Mouse (Mus musculus): ENCODE data around the gene Actrt3. TPM values are rescaled to one million over a fixed set of nuclear protein-coding genes. Genes with fewer than 3 reads are reported as not detected.

Actrt3 gene
- 0.14 and 0.54 TPM in 2 replicates for total RNA-seq (2014; rRNA removed)
- polyA plus RNA-seq (2015; fragmentation: Nextera tagmentation; extraction: Ambion mirVana): 0.54 and 0.58 TPM in 2 replicates

DNA sequence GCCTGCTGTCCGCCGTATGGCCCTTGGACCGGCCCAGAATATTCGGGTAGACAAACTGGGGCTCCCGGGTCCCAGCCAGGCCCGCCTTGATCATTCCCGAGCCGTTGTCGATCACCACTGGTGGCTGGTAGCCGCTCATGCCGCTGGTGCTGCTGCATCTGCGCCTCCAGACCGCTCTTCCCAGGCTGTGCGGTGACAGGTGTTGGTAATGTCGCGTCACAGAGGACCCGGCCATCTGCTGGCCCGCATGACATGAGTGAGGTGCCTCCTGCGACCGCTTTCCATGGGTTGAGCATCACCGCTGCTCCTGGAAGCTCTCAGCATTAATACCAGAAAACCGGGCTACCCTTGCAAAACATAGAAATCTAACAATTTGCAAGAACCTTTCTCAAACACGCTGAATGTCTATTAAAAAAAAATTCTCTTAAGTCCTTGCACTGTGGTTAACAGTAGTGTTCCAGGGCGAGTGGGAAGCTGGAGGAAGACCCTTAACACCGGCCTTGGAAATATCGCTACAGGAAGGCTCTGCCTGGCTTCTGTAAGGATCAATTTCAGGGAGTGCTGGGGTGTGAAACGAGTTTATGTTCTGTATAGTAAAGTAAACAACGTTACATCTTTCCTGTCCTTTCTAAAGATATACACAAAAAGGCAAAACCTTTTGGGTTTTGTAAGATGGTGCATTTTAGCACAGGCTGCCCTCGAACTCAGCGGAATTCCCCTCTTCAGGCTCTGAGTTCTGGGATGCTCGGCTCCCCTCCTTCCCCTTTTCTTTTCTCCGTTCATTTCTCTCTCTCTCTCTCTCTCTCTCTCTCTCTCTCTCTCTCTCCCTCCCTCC lies at the start of gene Actrt3:
Actrt3 (minus strand) TSS at position 229 of the 835 bp plus-strand sequence.
- H3K9me3 ChIP-seq (ENCODE audit: low read length): no peaks in the 10 kb centered on the region
- under 1% methylated on average over 32 of the region's 32 CpGs for WGBS
- peak; percentile 48 for DNase-seq
- no peaks in the 10 kb centered on the region; the same call in 1 of the 2 replicates for H3K36me3 ChIP-seq (ENCODE audit: insufficient read depth)
- no peak for ATAC-seq
- no peak for TF ChIP-seq CTCF (IDR thresholded peaks at IDR 0.05; ENCODE audit: low read depth)
- peak within 1 kb of the TSS; percentile 80 for H3K4me2 ChIP-seq (ENCODE audit: low read depth)
- H3K27me3 ChIP-seq (ENCODE audit: insufficient read depth, low read length): no peaks in the 10 kb centered on the region
- H3K9ac ChIP-seq: peak within 1 kb of the TSS; percentile 56
- H3K4me3 ChIP-seq (ENCODE audit: low read depth, low read length): peak within 1 kb of the TSS; percentile 66
- H3K27ac ChIP-seq (ENCODE audit: low read depth, low read length): peak within 1 kb of the TSS; percentile 73
- peaks cover 6% of the 10 kb centered on the region for H3K4me1 ChIP-seq (ENCODE audit: insufficient read depth)

DNA sequence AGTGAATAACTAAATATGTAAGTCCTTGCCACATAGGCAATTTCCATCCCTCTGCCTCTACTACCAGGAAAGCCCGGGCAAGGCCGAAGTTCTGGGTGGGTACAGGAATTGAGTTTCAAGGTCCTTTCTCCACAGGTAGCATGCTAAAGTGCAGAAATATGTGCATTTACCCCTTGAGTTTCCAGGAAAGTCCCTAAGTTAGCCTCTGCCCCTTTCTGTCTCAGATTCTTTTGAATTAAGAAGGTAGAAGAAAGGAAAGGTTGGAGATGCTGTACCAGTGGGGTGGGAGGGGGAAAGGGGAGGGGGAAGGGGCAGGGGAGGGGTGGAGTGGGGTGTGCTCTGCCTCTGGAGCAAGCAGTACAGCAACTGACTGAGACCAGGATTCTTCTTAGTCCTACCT lies 48.7 kb upstream of the Actrt3 start:
- no peak for TF ChIP-seq CTCF (IDR thresholded peaks at IDR 0.05; ENCODE audit: low read depth)
- peaks cover 9% of the 10 kb centered on the region; the same call in 1 of the 2 replicates for H3K4me1 ChIP-seq (ENCODE audit: insufficient read depth)
- H3K4me3 ChIP-seq (ENCODE audit: low read depth, low read length): no peak overlapping the region
- no peaks in the 10 kb centered on the region for H3K9me3 ChIP-seq (ENCODE audit: low read length)
- no peaks in the 10 kb centered on the region for H3K36me3 ChIP-seq (ENCODE audit: insufficient read depth)
- H3K27me3 ChIP-seq (ENCODE audit: insufficient read depth, low read length): peaks cover 24% of the 10 kb centered on the region
- WGBS: 93% methylated on average over 2 of the region's 2 CpGs
- H3K9ac ChIP-seq: no peak overlapping the region
- ATAC-seq: no peak
- no peak overlapping the region for H3K4me2 ChIP-seq (ENCODE audit: low read depth)
- no peak for DNase-seq
- H3K27ac ChIP-seq (ENCODE audit: low read depth, low read length): no peak overlapping the region

DNA sequence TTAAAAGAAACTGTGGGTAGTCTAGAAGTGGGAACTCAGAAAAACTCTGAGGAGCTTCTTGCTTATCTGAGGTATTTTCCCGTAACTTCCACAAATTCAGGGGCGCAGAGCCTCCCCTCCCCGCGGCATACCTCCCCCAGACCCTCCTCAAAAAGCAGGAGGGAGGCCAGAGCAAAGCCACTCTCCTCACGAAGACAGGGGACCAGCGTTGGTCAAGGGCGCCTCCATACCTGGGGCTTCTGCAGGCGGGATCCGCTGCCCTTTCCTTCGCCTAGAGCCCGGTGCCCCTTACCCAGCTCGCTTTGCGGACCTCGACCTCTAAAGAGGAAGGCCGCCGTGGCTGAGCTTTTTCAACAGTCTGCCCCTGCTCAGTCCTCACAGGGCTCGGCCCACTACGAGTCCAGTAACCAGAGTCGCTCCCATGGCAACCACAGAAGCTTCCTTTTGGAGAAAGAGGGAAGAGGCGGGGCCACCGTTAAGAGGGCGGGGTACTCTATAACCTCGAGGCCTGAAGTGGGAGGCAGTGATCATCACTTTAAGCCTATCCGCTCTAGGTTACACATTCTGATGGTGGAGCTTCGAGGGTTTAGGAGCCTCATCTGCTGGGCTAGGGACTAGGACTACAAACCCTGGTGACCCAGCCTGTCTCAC lies 47.8 kb upstream of the Actrt3 start, which contains the start of gene Lrrc34:
Lrrc34 (minus strand) TSS at position 430 of the 651 bp plus-strand sequence.
- Histone ChIP-seq H3K27me3 (ENCODE audit: insufficient read depth, low read length) (peaks cover 24% of the 10 kb centered on the region), H3K4me2 (ENCODE audit: low read depth) (peak within 1 kb of the TSS; percentile 52), H3K27ac (ENCODE audit: low read depth, low read length) (no peak within 1 kb of the TSS), H3K9me3 (ENCODE audit: low read length) (no peaks in the 10 kb centered on the region), H3K9ac (0 out of 2 replicates have a peak within 1 kb of the TSS, but pooled peaks have one; percentile 18), H3K36me3 (ENCODE audit: insufficient read depth) (no peaks in the 10 kb centered on the region), H3K4me3 (ENCODE audit: low read depth, low read length) (peak within 1 kb of the TSS; percentile 29), H3K4me1 (ENCODE audit: insufficient read depth) (peaks cover 9% of the 10 kb centered on the region; the same call in 1 of the 2 replicates)
- no peak for TF ChIP-seq CTCF (IDR thresholded peaks at IDR 0.05; ENCODE audit: low read depth)
- WGBS: 4% methylated on average over 25 of the region's 25 CpGs
- ATAC-seq (peak; percentile 82), DNase-seq (peak; percentile 24)

DNA sequence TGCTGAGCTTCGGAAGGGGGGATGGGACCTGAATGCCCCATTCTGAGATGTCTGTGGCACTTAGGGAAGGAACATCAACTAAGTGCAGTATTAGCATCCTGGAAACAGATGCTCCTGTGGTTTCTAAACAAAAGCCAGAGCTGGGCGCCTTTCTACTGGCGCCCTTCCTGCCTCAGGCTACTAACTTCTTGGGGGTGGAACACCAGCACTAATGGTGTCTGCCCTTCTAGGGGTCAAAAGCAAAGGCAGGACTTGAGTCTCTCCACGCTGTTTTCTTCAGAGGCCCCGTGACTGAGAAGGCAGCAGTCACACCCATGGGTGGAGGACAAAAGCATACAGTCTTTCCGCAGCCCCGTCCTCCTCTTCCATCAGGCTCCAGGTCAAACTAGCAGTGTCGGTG lies 47.0 kb upstream of the Actrt3 start:
- DNase-seq (no peak), ATAC-seq (no peak)
- Histone ChIP-seq H3K9me3 (ENCODE audit: low read length) (no peaks in the 10 kb centered on the region), H3K4me2 (ENCODE audit: low read depth) (no peak overlapping the region), H3K9ac (no peak overlapping the region), H3K4me3 (ENCODE audit: low read depth, low read length) (no peak overlapping the region), H3K4me1 (ENCODE audit: insufficient read depth) (peaks cover 9% of the 10 kb centered on the region; the same call in 1 of the 2 replicates), H3K36me3 (ENCODE audit: insufficient read depth) (no peaks in the 10 kb centered on the region), H3K27me3 (ENCODE audit: insufficient read depth, low read length) (peaks cover 24% of the 10 kb centered on the region), H3K27ac (ENCODE audit: low read depth, low read length) (no peak overlapping the region)
- TF ChIP-seq CTCF (IDR thresholded peaks at IDR 0.05; ENCODE audit: low read depth): no peak
- WGBS: 55% methylated on average over 8 of the region's 8 CpGs

DNA sequence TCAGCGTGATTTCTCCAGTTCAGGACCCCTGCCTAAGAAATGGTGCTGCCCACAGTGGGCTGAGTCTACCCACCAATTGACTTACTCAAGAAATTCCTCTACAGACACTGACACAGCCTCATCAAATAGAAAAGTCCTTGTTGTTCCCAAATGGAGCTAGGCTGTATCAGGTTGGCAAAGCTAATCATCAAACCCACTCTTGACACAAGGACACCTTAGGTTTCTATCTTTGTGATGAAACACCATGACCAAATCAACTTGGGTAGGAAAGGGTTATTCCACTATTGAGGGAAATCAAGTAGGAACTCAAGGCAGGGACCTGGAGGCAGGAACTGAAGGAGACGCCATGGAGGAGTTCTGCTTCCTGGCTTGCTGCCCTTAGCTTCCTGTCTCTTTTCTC lies 44.5 kb upstream of the Actrt3 start, which contains the start of gene Lrriq4:
Lrriq4 (plus strand) TSS at position 301 of the 400 bp plus-strand sequence.
- no peak for TF ChIP-seq CTCF (IDR thresholded peaks at IDR 0.05; ENCODE audit: low read depth)

DNA sequence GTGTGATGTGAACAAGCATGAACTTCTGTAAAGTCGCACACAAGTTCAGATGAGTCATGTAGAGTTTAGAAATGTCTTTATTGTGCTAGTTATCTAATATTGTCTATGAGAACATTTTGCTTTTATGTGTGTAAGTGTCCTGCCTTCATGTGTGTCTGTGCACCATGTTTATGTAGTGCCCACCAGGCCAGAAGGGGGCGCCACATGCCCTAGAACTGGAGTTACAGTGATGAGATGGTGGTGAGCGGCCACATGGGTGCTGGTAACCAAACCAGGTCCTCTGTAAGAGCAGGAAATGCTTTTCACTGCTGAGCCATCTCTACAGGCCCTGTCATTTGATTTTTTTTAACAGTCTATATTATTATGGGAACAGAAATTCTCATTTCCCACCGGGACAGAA lies 35.9 kb upstream of the Actrt3 start:
- 82% methylated on average over 4 of the region's 4 CpGs for WGBS
- TF ChIP-seq CTCF (IDR thresholded peaks at IDR 0.05; ENCODE audit: low read depth): no peak

More for the DNA sequence above, 44.5 kb upstream of the Actrt3 start, which contains the start of gene Lrriq4:
- H3K27me3 ChIP-seq (ENCODE audit: insufficient read depth, low read length): peaks cover 6% of the 10 kb centered on the region; the same call in 1 of the 2 replicates
- H3K4me3 ChIP-seq (ENCODE audit: low read depth, low read length): no peak within 1 kb of the TSS
- no peaks in the 10 kb centered on the region for H3K9me3 ChIP-seq (ENCODE audit: low read length)
- no peak within 1 kb of the TSS for H3K27ac ChIP-seq (ENCODE audit: low read depth, low read length)
- WGBS: 65% methylated on average over 2 of the region's 2 CpGs
- H3K4me2 ChIP-seq (ENCODE audit: low read depth): no peak within 1 kb of the TSS
- DNase-seq (no peak), ATAC-seq (no peak)
- H3K36me3 ChIP-seq (ENCODE audit: insufficient read depth): no peaks in the 10 kb centered on the region
- H3K9ac ChIP-seq: no peak within 1 kb of the TSS
- H3K4me1 ChIP-seq (ENCODE audit: insufficient read depth): peaks cover 3% of the 10 kb centered on the region; the same call in 1 of the 2 replicates

More for the DNA sequence above, 35.9 kb upstream of the Actrt3 start:
- Histone ChIP-seq H3K9me3 (ENCODE audit: low read length) (no peaks in the 10 kb centered on the region), H3K4me2 (ENCODE audit: low read depth) (no peak overlapping the region), H3K4me1 (ENCODE audit: insufficient read depth) (no peaks in the 10 kb centered on the region), H3K27me3 (ENCODE audit: insufficient read depth, low read length) (no peaks in the 10 kb centered on the region), H3K4me3 (ENCODE audit: low read depth, low read length) (no peak overlapping the region), H3K9ac (no peak overlapping the region), H3K27ac (ENCODE audit: low read depth, low read length) (no peak overlapping the region), H3K36me3 (ENCODE audit: insufficient read depth) (no peaks in the 10 kb centered on the region)
- ATAC-seq (no peak), DNase-seq (no peak)
